Mouse (Mus musculus) forebrain, embryonic 13.5 days (tissue): ENCODE measurements around the gene Wipi1. TPM values are rescaled to one million over a fixed set of nuclear protein-coding genes. Genes with fewer than 3 reads are reported as not detected.

Experiments
- polyA plus RNA-seq: library from polyadenylated mRNA; unstranded; fragments of >200 nt; fragmentation: Nextera tagmentation; extraction: Ambion mirVana; gene quantifications from 2 replicates; pipeline ENCODE4 v1.2.1, GENCODE M21; 2015

Wipi1 gene
- polyA plus RNA-seq, 1 experiment from 2014 or later: 8.8 TPM

Other genes starting within 250 kb of the Wipi1 start
- 16.3 and 16.8 TPM in 2 replicates for gene Gna13, start 249.1 kb downstream of the Wipi1 start, polyA plus RNA-seq
- gene 9930022D16Rik, start 198.1 kb downstream of the Wipi1 start, polyA plus RNA-seq: not detected in 2 replicates
- gene Amz2, start 186.0 kb downstream of the Wipi1 start, polyA plus RNA-seq: 57.6 and 58.4 TPM in 2 replicates
- 3.4 and 5.4 TPM in 2 replicates for gene Arsg, start 138.6 kb downstream of the Wipi1 start, polyA plus RNA-seq
- gene Slc16a6, start 138.4 kb downstream of the Wipi1 start, polyA plus RNA-seq: 3.6 and 5.0 TPM in 2 replicates
- 403 and 426 TPM in 2 replicates for gene Prkar1a, start 37.4 kb upstream of the Wipi1 start, polyA plus RNA-seq
- 1.1 and 1.8 TPM in 2 replicates for gene Fam20a, start 110.3 kb upstream of the Wipi1 start, polyA plus RNA-seq
- gene 1700012B07Rik, start 216.1 kb upstream of the Wipi1 start, polyA plus RNA-seq: not detected in 2 replicates